Mouse (Mus musculus) G1E (cell line): Measurements from ENCODE around the gene Wt1.

Experiments used
- CTCF ChIP-seq: IDR thresholded peaks from 2 replicates; pipeline ENCODE4 v1.5.1; 2012; ENCODE audit warnings: low read depth, low read length, inconsistent platforms, mixed read lengths
- GATA1 ChIP-seq: IDR thresholded peaks from 2 replicates; pipeline ENCODE4 v1.6.1; 2012; ENCODE audit warnings: borderline replicate concordance, low read length, inconsistent platforms, mixed read lengths
- GATA2 ChIP-seq: IDR thresholded peaks from 2 replicates; pipeline ENCODE4 v1.6.1; 2012; ENCODE audit warnings: low read depth, low read length, inconsistent platforms, borderline replicate concordance
- POLR2AphosphoS5 ChIP-seq: IDR thresholded peaks from 2 replicates; pipeline ENCODE4 v1.6.1; 2012; ENCODE audit warnings: low read depth, low read length, inconsistent platforms; ENCODE audit not compliant: insufficient replicate concordance
- TAL1 ChIP-seq: conservative IDR thresholded peaks from 2 replicates; pipeline ENCODE4 v1.6.1; 2012; ENCODE audit warnings: low read depth, low read length, inconsistent platforms, mixed read lengths

GRCm38 (mm10) chr2:105091718-105092117, 34.6 kb upstream of the Wt1 start, which contains the start of gene Gm11060:
- TF ChIP-seq CTCF (no peak), POLR2AphosphoS5 (no peak), GATA2 (no peak), TAL1 (no peak), GATA1 (no peak)
